Mouse (Mus musculus): ENCODE measurements around the gene Uncx.

Uncx gene

DNA sequence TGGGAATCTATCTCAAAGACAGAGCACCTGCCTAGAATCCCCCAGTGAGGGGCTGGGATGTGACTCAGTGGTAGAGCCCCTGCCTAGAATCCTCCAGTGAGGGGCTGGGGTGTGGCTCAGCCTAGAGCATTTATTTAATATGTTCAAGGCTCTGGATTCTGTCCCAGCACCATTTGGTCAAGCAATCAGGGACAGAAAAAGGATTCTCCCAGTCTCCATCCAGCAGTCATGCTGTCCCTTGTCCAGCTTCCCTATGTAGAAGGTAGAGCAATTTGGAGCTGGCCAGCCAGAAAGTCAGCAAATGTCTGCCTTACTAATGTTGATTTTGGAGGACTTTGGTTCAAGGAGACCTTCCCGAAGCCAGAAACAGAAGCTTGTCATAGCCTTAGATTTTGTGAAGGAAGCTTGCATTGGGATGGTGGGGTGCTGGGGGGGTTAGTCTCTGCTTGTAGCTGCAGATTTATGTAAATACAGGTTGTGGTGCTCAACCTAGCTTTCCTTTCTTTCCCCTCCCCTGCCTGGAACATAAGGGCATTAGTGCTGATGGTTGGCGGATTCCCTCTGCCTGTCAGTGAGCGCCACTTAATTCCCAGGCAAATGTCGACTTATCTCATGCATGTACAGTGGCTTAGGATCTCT is 18.2 kb downstream of the Uncx start:
- DNase-seq (ENCODE audit: low read depth, low spot score), result no peak

DNA sequence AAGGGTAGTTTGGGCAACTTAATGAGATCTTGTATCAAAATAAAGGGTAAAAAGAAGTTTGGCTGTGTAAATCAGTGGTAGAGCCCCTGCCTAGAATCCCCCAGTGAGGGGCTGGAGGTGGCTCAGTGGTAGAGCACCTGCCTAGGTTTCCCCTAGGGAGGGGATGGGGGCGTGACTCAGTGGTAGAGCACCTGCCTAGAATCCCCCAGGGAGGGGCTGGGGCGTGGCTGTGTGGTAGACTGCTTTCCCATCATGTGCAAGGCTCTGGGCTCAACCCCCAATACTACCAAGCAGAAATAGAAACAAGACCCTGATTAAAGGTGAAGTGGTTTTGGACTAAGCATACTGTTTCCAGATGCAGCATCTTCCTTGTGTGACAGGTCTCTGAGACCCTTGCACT is 21.4 kb downstream of the Uncx start:
- no peak for DNase-seq (ENCODE audit: low read depth, low spot score)

DNA sequence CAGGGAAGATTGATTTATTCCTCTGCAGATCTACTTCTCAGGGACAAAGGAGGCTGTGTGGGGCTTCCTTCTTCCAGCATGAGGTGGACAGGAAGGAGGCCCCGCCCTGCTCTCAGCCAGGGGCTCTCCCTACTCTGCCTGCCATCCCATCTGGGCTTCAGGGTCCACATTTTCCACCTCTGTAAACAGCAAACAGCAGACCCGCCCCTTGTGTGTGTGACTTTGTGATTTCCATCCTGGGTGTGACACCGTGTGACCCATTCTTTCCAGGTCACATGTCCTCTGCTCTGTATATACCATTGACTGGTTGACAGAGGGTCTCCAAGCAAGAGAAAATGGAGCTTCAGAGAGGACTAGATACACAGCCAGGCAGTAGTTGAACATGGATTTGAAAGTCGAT is 22.2 kb downstream of the Uncx start:
- DNase-seq (ENCODE audit: low read depth, low spot score), result no peak

DNA sequence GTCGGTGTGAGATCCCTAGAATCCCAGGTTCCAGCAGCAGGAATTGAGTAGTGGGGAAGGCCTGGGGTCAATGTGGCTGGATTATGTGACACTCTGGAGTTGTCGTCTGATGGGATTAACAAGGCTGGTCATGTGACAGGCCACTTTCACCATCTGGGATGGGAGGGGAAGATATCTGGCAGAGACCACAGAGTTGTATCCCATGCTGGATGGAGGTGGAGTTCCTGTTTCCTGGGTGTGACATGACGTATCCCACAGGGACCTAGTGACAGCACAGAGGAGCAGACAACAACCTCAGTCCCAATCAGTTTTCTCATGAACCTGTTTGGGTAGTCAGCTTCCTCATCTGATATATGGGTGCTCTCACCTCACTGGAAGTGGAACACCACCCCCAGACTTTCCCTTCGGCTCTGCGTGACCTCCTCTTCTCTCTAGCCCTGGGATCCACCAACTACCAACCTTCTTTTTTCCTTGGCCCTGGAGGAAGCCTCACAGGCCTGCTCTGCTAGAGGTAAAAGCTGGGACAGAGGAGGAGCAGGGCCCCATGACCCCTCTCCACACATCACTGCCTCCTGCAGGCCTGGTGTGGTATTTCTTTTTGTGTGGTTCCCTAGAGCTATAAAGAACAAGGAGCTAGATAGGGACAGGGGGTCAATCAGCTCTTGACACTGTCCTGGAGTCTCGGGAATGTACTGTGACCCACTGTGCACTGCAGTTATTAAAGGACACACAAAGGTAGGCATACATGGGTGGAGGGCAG is 23.5 kb downstream of the Uncx start:
- DNase-seq (ENCODE audit: low read depth, low spot score), result no peak

DNA sequence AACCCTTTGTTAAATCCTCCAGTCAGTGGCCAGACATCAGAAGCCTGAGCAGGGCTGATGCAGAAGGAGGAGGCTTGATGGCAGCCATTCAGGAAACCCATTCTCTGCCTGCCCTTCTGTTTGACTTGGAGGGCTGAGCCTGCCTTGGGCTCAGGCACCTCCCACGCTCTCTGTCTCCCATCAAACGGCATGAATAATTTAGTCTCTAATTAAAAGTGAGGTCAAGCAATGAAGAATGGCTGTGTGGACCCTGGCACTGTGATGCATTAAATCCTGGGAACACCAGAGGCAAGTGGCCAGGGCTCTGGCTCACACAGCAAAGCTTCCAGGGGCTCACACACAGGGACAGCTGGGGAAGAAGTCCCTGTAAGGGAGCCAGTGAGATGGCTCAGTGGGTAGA is 24.8 kb downstream of the Uncx start:
- DNase-seq (ENCODE audit: low read depth, low spot score), result no peak

DNA sequence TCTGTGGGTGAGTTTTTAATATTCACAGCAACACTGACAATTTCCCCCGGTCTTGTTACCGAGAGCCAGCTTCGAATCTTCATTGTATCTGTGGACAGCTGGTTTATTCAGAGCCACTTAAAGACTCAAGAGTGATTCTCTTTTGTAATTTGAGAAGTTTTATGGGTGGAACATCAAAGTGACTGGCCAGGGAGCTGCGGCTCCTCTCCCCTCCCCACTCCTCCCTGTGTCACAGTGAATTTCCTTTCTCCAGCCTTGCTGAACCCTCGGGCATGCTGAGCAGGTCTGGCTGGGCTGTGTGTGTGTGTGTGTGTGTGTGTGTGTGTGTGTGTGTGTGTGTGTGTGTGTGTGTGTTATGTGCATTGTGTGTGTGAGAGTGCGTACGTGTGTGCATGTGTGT is 29.2 kb downstream of the Uncx start:
- DNase-seq (ENCODE audit: low read depth, low spot score), result no peak

DNA sequence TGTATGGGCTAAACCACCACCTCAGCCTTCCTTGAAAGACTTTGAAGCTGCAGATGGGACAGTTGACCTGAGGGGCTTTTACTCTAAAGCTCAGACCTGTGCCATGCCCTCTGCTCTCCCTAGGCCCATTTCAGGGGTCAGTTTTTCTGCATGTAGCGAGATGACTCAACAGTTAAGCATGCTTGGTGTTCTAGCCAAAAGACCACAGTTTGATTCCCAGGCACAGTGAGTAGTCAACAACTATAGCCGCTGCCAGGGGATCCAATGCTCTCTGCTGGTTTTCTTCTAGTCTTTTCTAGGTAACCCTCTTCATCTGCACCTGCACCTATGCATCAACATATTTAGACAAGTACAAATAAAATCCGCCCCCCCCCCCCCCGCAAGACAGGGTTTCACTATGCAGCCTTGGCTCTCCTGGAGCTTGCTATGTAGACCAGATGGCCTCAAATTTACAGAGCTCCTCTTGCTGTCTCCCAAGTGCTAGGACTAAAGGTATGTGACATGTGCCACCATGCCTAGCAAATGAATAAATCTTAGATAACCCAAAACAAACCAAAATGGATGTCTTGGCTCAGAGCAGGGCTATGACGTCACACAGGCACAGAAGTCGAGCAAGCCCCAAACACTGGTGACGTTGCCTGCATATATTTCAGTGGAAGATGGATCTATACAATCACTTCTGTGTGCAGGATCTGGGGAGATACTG is 30.5 kb downstream of the Uncx start:
- no peak for DNase-seq (ENCODE audit: low read depth, low spot score)

DNA sequence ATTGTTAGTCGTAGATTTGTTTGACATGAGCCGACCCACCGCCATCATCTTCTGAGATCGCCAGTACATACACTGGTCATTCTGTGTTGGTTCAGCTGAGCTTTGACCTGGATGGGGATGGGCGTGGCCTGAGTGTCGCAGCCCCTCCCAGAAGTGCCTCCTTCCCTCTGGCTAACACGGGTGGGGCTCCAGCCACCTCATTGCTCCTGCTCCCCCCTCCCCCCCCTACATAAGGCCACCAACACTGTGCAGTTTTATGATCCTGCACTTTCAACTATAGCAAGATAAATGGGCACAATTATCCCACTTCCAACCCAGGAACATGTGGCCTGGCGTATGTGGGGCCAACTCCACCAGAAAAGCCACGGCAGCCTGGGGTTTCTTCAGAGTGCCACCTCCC is 31.8 kb downstream of the Uncx start:
- DNase-seq (ENCODE audit: low read depth, low spot score), result no peak

DNA sequence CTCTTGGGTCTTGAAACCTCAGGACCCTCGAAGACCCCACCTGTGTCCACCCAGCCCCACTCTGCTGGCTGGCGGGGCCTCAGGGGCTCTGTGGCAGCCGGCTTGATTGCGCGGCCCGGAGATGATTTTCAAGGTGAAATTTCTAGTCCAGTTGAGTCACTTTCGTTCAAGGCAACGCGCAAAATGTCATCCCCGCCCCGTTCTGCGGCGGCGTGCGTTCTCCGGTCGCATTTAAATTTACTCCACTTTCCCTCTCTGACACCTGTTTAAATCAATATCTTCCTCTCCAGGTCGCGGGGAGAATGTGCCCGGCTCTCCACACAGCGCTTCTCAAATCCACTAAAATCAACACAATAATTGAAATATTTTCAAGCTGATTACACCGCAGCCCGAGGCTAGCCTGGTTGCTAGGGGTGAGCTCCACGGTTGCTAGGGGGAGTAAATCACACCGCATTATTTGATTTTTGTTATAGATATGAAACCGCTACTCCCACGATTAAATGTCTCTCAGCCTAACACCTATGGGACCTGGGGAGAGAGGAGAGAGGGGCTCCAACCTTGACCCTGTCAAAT is 37.0 kb downstream of the Uncx start:
- no peak for DNase-seq (ENCODE audit: low read depth, low spot score)

DNA sequence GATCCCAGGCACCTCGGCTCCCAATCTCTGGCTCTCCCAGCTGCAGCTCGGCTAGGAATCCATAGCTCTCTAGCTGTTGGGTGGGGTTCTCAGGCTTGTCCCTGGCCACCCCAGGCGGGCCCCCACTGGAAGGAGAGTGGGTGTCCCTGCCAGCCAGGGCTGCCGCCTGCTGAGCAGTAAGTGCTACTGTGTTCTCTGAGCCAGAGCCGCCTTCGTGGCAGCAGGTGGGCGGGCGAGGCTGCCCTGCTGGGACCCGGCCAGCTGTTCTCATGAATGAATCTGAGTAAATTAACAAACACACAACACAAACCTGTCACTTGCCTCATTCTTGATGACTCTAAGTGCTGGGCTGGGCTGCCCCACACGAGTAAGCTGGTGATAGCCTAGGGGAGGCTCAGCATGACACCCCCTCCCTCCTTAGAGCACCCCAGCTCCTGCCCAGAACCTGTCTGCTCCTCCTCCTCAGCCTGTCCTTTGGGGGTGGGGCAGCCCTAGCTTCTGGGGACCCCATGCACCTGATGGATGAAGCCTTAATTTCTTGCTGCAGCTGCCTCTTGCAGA is 38.1 kb downstream of the Uncx start:
- DNase-seq (ENCODE audit: low read depth, low spot score), result no peak

DNA sequence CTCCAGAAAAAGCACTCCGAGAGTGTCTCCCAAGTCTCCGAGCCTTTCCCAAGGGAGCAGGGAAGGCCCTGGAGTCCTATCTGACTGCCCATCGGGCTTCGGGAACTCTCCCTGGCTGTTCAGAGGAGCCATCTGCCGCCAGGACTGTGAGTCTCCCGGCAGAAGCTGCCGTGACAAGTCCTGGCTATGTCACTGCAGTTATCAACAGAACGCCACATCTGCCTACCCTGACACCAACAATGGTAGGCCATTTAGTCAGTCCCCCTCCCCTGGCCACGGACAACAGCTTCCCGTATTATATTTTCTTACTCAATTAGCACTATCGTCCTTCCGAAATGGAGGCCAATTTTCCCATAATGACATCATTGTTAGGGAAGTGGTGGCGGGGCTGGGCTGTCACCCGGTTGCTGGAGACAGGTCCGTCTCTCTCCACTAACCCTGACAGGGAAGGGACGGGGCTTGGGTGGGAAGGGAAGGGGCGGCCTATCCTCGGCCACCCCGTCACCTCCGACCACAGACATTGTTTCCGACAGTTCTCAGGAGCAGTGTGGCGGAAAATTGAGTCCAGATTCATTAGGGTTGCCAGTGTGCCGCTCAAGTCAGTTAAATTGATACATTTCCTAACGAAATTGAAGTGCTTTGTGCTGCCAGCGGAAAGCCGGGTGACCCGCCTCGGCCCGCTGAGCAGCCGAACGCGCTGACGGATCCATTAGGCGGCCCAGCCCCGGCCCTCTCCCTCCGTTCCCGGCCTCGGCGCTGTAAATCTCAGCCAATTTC is 41.9 kb downstream of the Uncx start:
- no peak for DNase-seq (ENCODE audit: low read depth, low spot score)

DNA sequence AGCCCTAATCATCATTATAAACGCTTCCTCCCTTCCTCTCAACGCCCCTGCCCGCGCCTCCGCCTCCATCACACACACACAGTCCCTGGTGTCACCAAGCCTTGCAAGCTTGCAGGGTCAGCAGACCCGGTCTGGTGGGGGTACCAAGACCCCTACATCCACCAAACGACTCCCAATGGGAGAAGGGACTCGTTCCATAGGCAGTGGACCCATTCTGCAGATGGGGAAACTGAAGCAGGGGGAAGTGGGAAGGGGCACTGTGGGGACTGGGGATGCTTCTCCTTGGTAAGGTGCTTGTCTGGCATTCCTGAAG is 42.4 kb downstream of the Uncx start:
- DNase-seq (ENCODE audit: low read depth, low spot score), result no peak

DNA sequence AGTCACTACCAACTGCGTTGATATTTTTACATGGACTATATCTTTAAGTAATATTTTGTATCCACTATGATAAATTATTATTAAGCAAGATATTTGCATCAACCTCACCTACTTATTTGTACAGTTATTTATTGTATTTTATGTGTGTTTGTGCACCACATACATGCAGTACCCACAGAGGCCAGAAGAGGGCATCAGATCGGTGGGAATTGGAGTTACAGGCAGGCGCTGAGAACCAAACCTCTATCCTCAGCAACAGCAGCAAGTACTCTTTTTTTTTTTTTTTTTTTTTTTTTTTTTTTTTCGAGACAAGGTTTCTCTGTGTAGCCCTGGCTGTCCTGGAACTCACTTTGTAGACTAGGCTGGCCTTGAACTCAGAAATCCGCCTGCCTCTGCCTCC is 44.2 kb downstream of the Uncx start:
- DNase-seq (ENCODE audit: low read depth, low spot score), result peak; percentile 54

DNA sequence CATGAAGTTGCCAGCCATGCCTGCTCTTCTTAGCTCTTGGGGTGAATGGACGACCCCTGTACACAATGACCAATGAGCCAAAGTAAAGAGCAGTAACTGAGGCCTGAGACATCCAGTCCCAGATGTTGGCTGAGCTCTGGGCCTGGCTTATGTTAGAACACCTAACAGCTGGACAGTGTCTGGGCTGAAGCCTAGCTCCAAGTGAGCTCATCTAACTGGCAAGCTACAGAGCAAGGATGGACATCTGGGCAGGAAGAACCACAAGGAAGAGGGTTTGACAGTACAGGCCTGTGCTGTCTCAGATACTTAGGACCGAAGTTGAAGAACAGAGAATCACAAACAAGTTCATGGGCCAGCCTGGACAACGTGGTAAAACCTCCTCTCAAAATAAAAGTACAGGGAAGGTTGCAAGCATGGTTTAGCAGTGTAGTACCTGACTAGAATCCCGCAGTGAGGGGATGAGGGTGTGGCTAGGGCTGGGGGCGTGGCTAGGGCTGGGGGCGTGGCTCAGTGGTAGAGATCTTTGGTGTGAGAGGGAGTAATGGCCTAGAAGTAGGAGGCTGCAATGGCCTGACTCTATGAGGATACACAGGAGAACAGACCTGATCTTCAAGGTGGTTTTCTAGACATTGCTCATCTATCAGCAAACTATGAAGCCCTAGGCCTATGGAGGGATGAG is 47.5 kb downstream of the Uncx start:
- peak; percentile 42 for DNase-seq (ENCODE audit: low read depth, low spot score)

DNA sequence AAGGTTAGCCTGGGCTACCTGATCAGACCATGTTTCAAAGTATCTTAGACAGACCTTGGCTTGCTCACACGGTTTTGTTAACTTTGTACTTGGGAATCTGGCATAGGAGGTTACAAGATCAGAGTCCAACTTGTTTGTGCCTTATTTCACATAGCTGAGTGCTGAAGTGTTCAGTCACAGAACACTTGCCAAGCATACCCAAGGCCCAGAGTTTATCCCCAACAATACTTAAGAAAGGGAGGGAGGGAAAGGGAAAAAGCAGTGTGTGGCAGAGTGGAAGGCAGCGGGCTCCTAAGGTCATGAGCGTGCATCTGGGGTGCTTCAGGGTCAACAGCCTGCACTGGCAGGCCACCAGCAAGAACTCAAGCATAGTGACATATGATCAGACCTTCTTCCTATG is 48.7 kb downstream of the Uncx start:
- DNase-seq (ENCODE audit: low read depth, low spot score), result no peak

DNA sequence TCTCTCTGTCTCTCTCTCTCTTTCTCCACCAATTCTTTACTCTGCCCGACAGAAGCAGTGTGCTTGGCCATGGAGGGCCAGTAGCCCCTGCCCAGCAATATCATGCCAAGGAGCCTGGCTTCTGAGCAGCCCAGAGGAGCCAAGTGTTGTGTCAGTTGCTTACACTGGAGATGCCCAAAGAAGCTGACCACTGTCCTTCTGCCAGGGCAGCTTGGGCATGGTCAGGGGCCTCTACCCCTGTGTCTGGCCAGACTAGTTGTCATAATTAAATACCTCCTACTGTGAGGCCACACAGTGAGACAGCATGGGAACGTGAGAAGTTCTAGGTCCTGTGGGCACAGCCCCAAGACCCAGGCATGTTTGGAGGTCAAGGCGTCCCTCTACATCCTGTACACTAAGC is 49.6 kb downstream of the Uncx start:
- DNase-seq (ENCODE audit: low read depth, low spot score), result no peak

DNA sequence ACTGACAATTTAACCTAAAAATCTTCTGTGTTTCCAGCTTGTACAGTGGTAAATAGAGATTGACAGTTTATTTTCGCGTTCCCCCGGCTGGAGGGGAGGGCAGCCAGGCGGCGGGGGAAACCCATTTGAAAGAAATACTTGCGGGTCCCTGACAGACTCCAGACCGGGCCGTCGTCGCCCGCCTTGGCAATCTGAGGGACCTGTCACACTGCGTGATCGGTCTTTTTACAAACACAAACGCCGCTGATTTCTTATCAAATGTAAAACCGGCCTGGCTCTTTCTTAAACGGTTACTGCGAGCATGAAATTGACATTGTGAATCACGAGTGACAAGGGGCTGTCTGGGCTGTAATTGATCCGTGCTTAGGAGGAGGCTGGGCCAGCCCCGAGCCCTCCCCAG is 50.5 kb downstream of the Uncx start:
- DNase-seq (ENCODE audit: low read depth, low spot score), result no peak

DNA sequence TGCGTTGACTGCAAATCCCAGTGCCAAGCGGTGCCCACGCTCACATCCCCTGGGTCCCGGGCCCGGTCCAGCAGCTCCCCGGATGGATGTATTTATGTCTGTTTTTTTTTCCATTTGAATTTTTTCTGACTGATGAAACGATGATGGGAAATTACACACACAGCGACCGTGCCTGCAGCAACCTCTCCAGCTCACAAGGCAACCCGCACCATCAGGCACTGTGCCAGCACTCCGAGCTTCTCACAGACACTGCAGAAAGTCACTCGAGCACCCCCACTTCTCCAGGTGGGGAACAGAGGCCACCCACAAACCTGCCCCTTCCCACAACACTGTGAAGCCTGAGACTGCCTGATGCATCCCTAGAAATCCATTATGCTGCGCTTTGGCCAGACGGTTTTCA is 51.7 kb downstream of the Uncx start:
- no peak for DNase-seq (ENCODE audit: low read depth, low spot score)
